Mouse (Mus musculus) limb, embryonic 10.5 days (tissue): ENCODE results near the gene Hspa1b. TPM values are rescaled to one million over a fixed set of nuclear protein-coding genes. Genes with fewer than 3 reads are reported as not detected.
"Not testable (repeated sequence)": the region's sequence is repeated elsewhere in the genome, so short reads cannot be mapped to it uniquely, and the experiment has no call there.

ENCODE experiments used
- DNase-seq: peaks from one replicate; pipeline ENCODE4 v3.0.0-alpha.2; 2017; ENCODE audit warnings: low spot score
- H3K27ac ChIP-seq: fragments of 300-500 bp; sonication (generic); 2 replicates; pipeline ENCODE4 v1.5.1; 2016; ENCODE audit warnings: mild to moderate bottlenecking
- H3K27me3 ChIP-seq: fragments of 300-500 bp; sonication (generic); 2 replicates; pipeline ENCODE4 v1.6.1; 2016; ENCODE audit warnings: low read depth, mild to moderate bottlenecking; ENCODE audit not compliant: poor library complexity, severe bottlenecking
- H3K36me3 ChIP-seq: fragments of 300-500 bp; sonication (generic); 2 replicates; pipeline ENCODE4 v1.6.1; 2016; ENCODE audit warnings: mild to moderate bottlenecking, moderate library complexity
- H3K4me1 ChIP-seq: fragments of 300-500 bp; sonication (generic); 2 replicates; pipeline ENCODE4 v1.6.1; 2016
- H3K4me3 ChIP-seq: fragments of 300-500 bp; sonication (generic); 2 replicates; pipeline ENCODE4 v1.5.1; 2016; ENCODE audit warnings: mild to moderate bottlenecking, moderate library complexity
- H3K9me3 ChIP-seq: fragments of 300-500 bp; sonication (generic); replicated peaks from 2 replicates; pipeline ENCODE4 v1.6.1; 2016; ENCODE audit warnings: mild to moderate bottlenecking
- WGBS: fragments of 180-500 bp; shearing (Covaris S2); methylation state at CpG from one replicate; pipeline ENCODE4 v1.1.7; 2016; 5-methylcytosine and 5-hydroxymethylcytosine counted together
- polyA plus RNA-seq: library from polyadenylated mRNA; unstranded; fragments of >200 nt; fragmentation: Nextera tagmentation; extraction: Ambion mirVana; gene quantifications from 2 replicates; pipeline ENCODE4 v1.2.1, GENCODE M21; 2016

Hspa1b gene
- polyA plus RNA-seq, 1 experiment from 2014 or later = 0.14 TPM

GRCm38 (mm10) chr17:34975581-34976492 is 16.8 kb upstream of the Hspa1b start:
- Histone ChIP-seq H3K27ac (no peak overlapping the region), H3K9me3 (no peaks in the 10 kb centered on the region), H3K27me3 (peaks cover 11% of the 10 kb centered on the region), H3K4me3 (no peak overlapping the region), H3K4me1 (peaks cover 13% of the 10 kb centered on the region), H3K36me3 (peaks cover 17% of the 10 kb centered on the region)
- WGBS = 89% methylated on average over 3 of the region's 3 CpGs
- DNase-seq = no peak

GRCm38 (mm10) chr17:34972069-34972749 is 13.2 kb upstream of the Hspa1b start, which contains the start of the genes Hspa1a and Hspa1l:
TSS of gene Hspa1a (minus strand) at chr17:34972156.
TSS of gene Hspa1l (plus strand) at chr17:34972703.
- peak; percentile 77 for DNase-seq
- not testable (repeated sequence) for H3K36me3 ChIP-seq, H3K9me3 ChIP-seq, H3K4me1 ChIP-seq
- peak within 1 kb of the TSS; percentile 77 for H3K27ac ChIP-seq
- H3K4me3 ChIP-seq = peak within 1 kb of the TSS; percentile 54
- peaks cover 44% of the 10 kb centered on the region for H3K27me3 ChIP-seq
- WGBS = 2% methylated on average over 30 of the region's 33 CpGs

GRCm38 (mm10) chr17:34971694-34972068 is 12.6 kb upstream of the Hspa1b start:
- Histone ChIP-seq H3K4me3 (peak overlapping the region; percentile 54), H3K27me3 (peaks cover 49% of the 10 kb centered on the region)
- H3K4me1 ChIP-seq, H3K9me3 ChIP-seq, DNase-seq, H3K27ac ChIP-seq, H3K36me3 ChIP-seq: not testable (repeated sequence)
- 0% methylated on average over 18 of the region's 43 CpGs for WGBS

DNA sequence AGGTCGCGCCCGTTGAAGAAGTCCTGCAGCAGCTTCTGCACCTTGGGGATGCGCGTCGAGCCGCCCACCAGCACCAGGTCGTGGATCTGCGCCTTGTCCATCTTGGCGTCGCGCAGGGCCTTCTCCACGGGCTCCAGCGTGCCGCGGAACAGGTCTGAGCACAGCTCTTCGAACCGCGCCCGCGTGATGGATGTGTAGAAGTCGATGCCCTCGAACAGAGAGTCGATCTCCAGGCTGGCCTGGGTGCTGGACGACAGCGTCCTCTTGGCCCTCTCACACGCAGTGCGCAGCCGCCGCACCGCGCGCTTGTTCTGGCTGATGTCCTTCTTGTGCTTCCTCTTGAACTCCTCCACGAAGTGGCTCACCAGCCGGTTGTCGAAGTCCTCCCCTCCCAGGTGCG is 11.8 kb upstream of the Hspa1b start:
- H3K4me3 ChIP-seq = not testable (repeated sequence)

GRCm38 (mm10) chr17:34969822-34970221 is 10.8 kb upstream of the Hspa1b start, which contains the start of gene Gm20481:
TSS of gene Gm20481 (plus strand) at chr17:34969912.
- not testable (repeated sequence) for H3K4me3 ChIP-seq, H3K36me3 ChIP-seq, H3K27ac ChIP-seq, DNase-seq, H3K9me3 ChIP-seq
- H3K27me3 ChIP-seq = peaks cover 58% of the 10 kb centered on the region
- peaks cover 11% of the 10 kb centered on the region for H3K4me1 ChIP-seq
- 66% methylated on average over 6 of the region's 11 CpGs for WGBS

More for the DNA sequence above, 11.8 kb upstream of the Hspa1b start:
- not testable (repeated sequence) for H3K4me1 ChIP-seq, DNase-seq, H3K27ac ChIP-seq, H3K9me3 ChIP-seq, H3K36me3 ChIP-seq
- 34% methylated on average over 26 of the region's 37 CpGs for WGBS
- peaks cover 50% of the 10 kb centered on the region for H3K27me3 ChIP-seq

DNA sequence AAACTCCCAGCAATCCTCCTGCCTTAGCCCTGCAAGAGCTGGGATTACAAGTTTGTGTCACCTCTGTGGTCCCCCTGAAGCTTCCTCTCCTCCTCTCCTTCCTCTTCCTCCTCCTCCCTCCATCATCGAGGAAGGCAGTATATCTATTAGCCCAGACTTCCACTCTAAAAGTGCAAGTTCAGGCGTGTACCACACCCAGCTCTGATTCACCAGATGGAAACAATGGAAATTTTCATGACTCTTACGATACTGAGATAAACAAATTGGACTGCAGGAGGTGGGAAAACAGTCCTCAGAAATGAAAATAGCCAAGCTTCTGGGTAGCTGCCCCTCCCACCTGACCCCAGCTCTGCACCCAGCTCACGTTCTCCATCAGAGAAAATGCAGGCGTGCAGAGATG is 6.6 kb upstream of the Hspa1b start:
- H3K9me3 ChIP-seq = no peaks in the 10 kb centered on the region
- peaks cover 75% of the 10 kb centered on the region for H3K27me3 ChIP-seq
- peaks cover 7% of the 10 kb centered on the region for H3K4me1 ChIP-seq
- no peaks in the 10 kb centered on the region for H3K36me3 ChIP-seq
- DNase-seq = no peak
- H3K4me3 ChIP-seq = no peak overlapping the region
- 84% methylated on average over 5 of the region's 5 CpGs for WGBS
- no peak overlapping the region for H3K27ac ChIP-seq

DNA sequence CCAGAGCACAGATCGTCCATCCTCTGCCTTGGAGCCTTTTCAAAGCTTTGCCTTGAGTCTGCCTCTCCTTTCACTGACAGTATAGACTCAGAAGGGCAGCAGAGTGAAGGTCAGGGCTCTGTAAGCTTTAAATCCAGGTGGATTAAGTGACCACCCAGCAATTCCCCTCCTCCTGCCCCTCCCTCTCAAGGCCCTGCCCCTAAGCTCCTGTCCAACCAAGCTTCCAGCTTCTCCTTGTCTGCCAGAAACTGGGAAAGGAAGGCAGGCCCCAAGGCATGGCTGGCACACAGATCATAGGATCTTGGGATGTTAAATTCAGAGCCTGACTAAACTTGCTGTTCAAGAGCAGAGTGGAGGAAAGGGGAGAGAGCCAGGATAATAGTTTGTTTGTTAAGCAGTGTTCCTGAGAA is 5.6 kb upstream of the Hspa1b start:
- Histone ChIP-seq H3K27me3 (peaks cover 71% of the 10 kb centered on the region), H3K27ac (no peak overlapping the region), H3K36me3 (no peaks in the 10 kb centered on the region), H3K4me1 (peaks cover 15% of the 10 kb centered on the region), H3K9me3 (no peaks in the 10 kb centered on the region), H3K4me3 (no peak overlapping the region)
- 24% methylated on average over 1 of the region's 1 CpGs for WGBS
- no peak for DNase-seq

GRCm38 (mm10) chr17:34962841-34963240 is 3.8 kb upstream of the Hspa1b start:
- Histone ChIP-seq H3K36me3 (no peaks in the 10 kb centered on the region), H3K4me3 (no peak overlapping the region), H3K9me3 (no peaks in the 10 kb centered on the region), H3K27me3 (peaks cover 53% of the 10 kb centered on the region), H3K4me1 (peaks cover 16% of the 10 kb centered on the region), H3K27ac (no peak overlapping the region)
- 60% methylated on average over 1 of the region's 1 CpGs for WGBS
- DNase-seq = no peak

GRCm38 (mm10) chr17:34962125-34962524 is 3.1 kb upstream of the Hspa1b start:
- Histone ChIP-seq H3K27me3 (peaks cover 46% of the 10 kb centered on the region), H3K4me3 (no peak overlapping the region), H3K27ac (no peak overlapping the region), H3K36me3 (no peaks in the 10 kb centered on the region), H3K4me1 (peaks cover 16% of the 10 kb centered on the region), H3K9me3 (no peaks in the 10 kb centered on the region)
- no peak for DNase-seq
- 41% methylated on average over 3 of the region's 3 CpGs for WGBS

- no peak overlapping the region for H3K4me3 ChIP-seq
- H3K4me1 ChIP-seq = peaks cover 16% of the 10 kb centered on the region
- no peak for DNase-seq
- no peaks in the 10 kb centered on the region for H3K36me3 ChIP-seq
- H3K27ac ChIP-seq = no peak overlapping the region
- H3K27me3 ChIP-seq = peaks cover 51% of the 10 kb centered on the region
- no peaks in the 10 kb centered on the region for H3K9me3 ChIP-seq
Observed at GRCm38 (mm10) chr17:34960702-34961493, 1.9 kb upstream of the Hspa1b start.

GRCm38 (mm10) chr17:34959881-34960515 is 960 bp upstream of the Hspa1b start:
- H3K27ac ChIP-seq = peak overlapping the region; percentile 89
- H3K9me3 ChIP-seq = no peaks in the 10 kb centered on the region
- H3K27me3 ChIP-seq = peaks cover 52% of the 10 kb centered on the region
- H3K4me1 ChIP-seq = peaks cover 15% of the 10 kb centered on the region
- 17% methylated on average over 12 of the region's 12 CpGs for WGBS
- no peak for DNase-seq
- H3K4me3 ChIP-seq = peak overlapping the region; percentile 57
- H3K36me3 ChIP-seq = no peaks in the 10 kb centered on the region

- H3K27ac ChIP-seq, H3K36me3 ChIP-seq, DNase-seq, H3K9me3 ChIP-seq, H3K4me1 ChIP-seq: not testable (repeated sequence)
- Histone ChIP-seq H3K27me3 (peaks cover 58% of the 10 kb centered on the region), H3K4me3 (peak overlapping the region; percentile 57)
- WGBS = under 1% methylated on average over 31 of the region's 47 CpGs
Observed at GRCm38 (mm10) chr17:34958734-34959129, 306 bp downstream of the Hspa1b start.
